In genomic region chr16:92952336-92953097, GRCm38 (mm10) we compare ENCODE assay signal across 11 mouse cellular contexts.
DNase-seq lines count a peak whose midpoint lies in the region; TF ChIP-seq lines count a peak whose summit lies in the region.
"Had no signal": no experiment of that assay in that cellular context is flagged by ENCODE, and none has a peak within 500 bp of the region (broad histone marks: within the 10 kb centered on the region; RNA-seq: fewer than 3 reads in every experiment).

No protein-coding gene starts in this region.

- peak overlapping the region; percentile 63 for H3K4me2 ChIP-seq in myocyte (ENCODE audit: low read depth)
- H3K4me2 ChIP-seq: limb, embryonic 15.5 days; midbrain, embryonic 13.5 days had no signal

- TF ChIP-seq CTCF in bone marrow macrophage, adult 2 months (IDR thresholded peaks at IDR 0.05; ENCODE audit: low read depth, low read length): no peak

- DNase-seq in layer of hippocampus, adult 18-20 months (ENCODE audit: low spot score in 2 of 2): peak; percentile 7 to 15
- DNase-seq in layer of hippocampus, postnatal 36 days: no peak
- DNase-seq in gastrocnemius, postnatal 25 days: peak; percentile 45
- DNase-seq in spleen, postnatal 14 days (ENCODE audit: low spot score in 2 of 2): no peak
- DNase-seq in embryo, embryonic 9.5 days (ENCODE audit: extremely low spot score): no peak
- DNase-seq in adrenal gland, adult 2 months: no peak

- peak overlapping the region; percentile 46 for H3K27ac ChIP-seq in bone marrow macrophage, adult 2 months (ENCODE audit: insufficient read depth, low read depth, low read length)
- H3K27ac ChIP-seq: midbrain, embryonic 13.5 days had no signal

- H3ac ChIP-seq in myocyte (ENCODE audit: control insufficient read depth, insufficient read length): no peak overlapping the region

- H3K4me1 ChIP-seq in bone marrow macrophage, adult 2 months (ENCODE audit: control insufficient read depth, insufficient read depth, low read length): peaks cover 44% of the 10 kb centered on the region
- H3K4me1 ChIP-seq: midbrain, embryonic 13.5 days had no signal

- no peak for TF ChIP-seq POLR2A in bone marrow macrophage, adult 2 months (IDR thresholded peaks at IDR 0.05; ENCODE audit: borderline replicate concordance, low read depth, low read length)
- TF ChIP-seq POLR2A in myocyte (IDR thresholded peaks at IDR 0.05; ENCODE audit: insufficient read length, low read depth): no peak

- H3K27me3 ChIP-seq in myocyte (ENCODE audit: control insufficient read depth, insufficient read depth, insufficient read length): no peaks in the 10 kb centered on the region
- H3K27me3 ChIP-seq: limb, embryonic 15.5 days; midbrain, embryonic 13.5 days; Patski had no signal

- no peaks in the 10 kb centered on the region for H3K79me2 ChIP-seq in myocyte (ENCODE audit: control insufficient read depth, insufficient read depth)

- H3K36me3 ChIP-seq in myocyte (ENCODE audit: control insufficient read depth, insufficient read depth): no peaks in the 10 kb centered on the region
- H3K36me3 ChIP-seq: limb, embryonic 15.5 days; midbrain, embryonic 13.5 days had no signal

- H3K4me3 ChIP-seq in bone marrow macrophage, adult 2 months (ENCODE audit: insufficient read depth, low read length): no peak overlapping the region
- no peak overlapping the region for H3K4me3 ChIP-seq in myocyte
- H3K4me3 ChIP-seq: limb, embryonic 15.5 days; midbrain, embryonic 13.5 days had no signal

TF ChIP-seq in myocyte, 11 proteins besides CTCF, POLR2A, EP300 and RAD21:
- TF ChIP-seq MYOD1 (IDR thresholded peaks at IDR 0.05; ENCODE audit: control insufficient read depth in 1 of 3, insufficient read length in 2 of 3, low read depth in 2 of 3) (peak in 1 of 3 experiments; percentile 18), SRF (IDR thresholded peaks at IDR 0.05; ENCODE audit: control insufficient read depth, insufficient read length, low read depth) (no peak), TCF12 (IDR thresholded peaks at IDR 0.05; ENCODE audit: insufficient read depth, poor library complexity, severe bottlenecking) (no peak), TCF3 (IDR thresholded peaks at IDR 0.05; ENCODE audit: insufficient read length, low read depth) (no peak), MAX (IDR thresholded peaks at IDR 0.05; ENCODE audit: low read depth) (no peak), MYOG (IDR thresholded peaks at IDR 0.05; ENCODE audit: control insufficient read depth in 1 of 3, insufficient read depth in 1 of 3, insufficient read length in 2 of 3, low read depth in 2 of 3) (peak in 1 of 3 experiments; percentile 26), REST (IDR thresholded peaks at IDR 0.05; ENCODE audit: insufficient read depth, insufficient read length) (no peak), E2F4 (IDR thresholded peaks at IDR 0.05; ENCODE audit: insufficient read depth) (no peak), POLR2AphosphoS2 (IDR thresholded peaks at IDR 0.05; ENCODE audit: insufficient read length, low read depth) (no peak), CEBPB (IDR thresholded peaks at IDR 0.05; ENCODE audit: insufficient read depth, poor library complexity, severe bottlenecking) (0 out of 2 replicates have a peak, but pooled peaks have one; percentile 1), USF1 (IDR thresholded peaks at IDR 0.05; ENCODE audit: low read depth) (no peak)
TF ChIP-seq in myocyte: peak in this region for 3.

Comparison
In these comparisons a context has a peak if more than half of its experiments do, and no peak if none do; other contexts are left out.
1. DNase-seq: peak in layer of hippocampus, adult 18-20 months (2 of 2) and gastrocnemius, postnatal 25 days (single experiment); none in layer of hippocampus, postnatal 36 days (0 of 2), spleen, postnatal 14 days (0 of 2), embryo, embryonic 9.5 days (single experiment) and adrenal gland, adult 2 months (single experiment).